Mouse (Mus musculus) embryonic stem cell, embryonic (primary cell): ENCODE results near the gene Aqp1.

Experiments
- CTCF ChIA-PET, 4 experiments: fragments of 300-600 bp in 2 of 4; fragments of 350-600 bp in 2 of 4; sonication (Branson Sonifier 250); formaldehyde crosslinking; loops; one replicate each; lab custom pipeline; 2022; ENCODE audit warnings: inconsistent platforms in 2 of 4; lab: Charles Lee
- POLR2A ChIA-PET, 4 experiments: fragments of 300-600 bp in 2 of 4; fragments of 350-600 bp in 2 of 4; sonication (Branson Sonifier 250); formaldehyde crosslinking; loops; one replicate each; lab custom pipeline; 2022; ENCODE audit warnings: antibody characterized with exemption in 4 of 4, inconsistent platforms in 1 of 4; lab: Charles Lee

The Aqp1 gene

GRCm38 (mm10) chr6:55326299-55326698 lies 9.9 kb upstream of the Aqp1 start:
- POLR2A ChIA-PET: no interaction called here
- CTCF ChIA-PET: interaction anchor here in 1 of 4 experiments (1.2 kb wide), 1 partner anchor 32 kb away, joined by 3 read pairs; no protein-coding TSS in a partner anchor

- ChIA-PET CTCF (interaction anchor here in 1 of 4 experiments (1.2 kb wide), 1 partner anchor 31 kb away, joined by 3 read pairs; no protein-coding TSS in a partner anchor), POLR2A (no interaction called here)
Measured at GRCm38 (mm10) chr6:55327326-55327725, 8.9 kb upstream of the Aqp1 start.

- ChIA-PET POLR2A (no interaction called here), CTCF (interaction anchor here in 1 of 4 experiments (1.2 kb wide), 1 partner anchor 31 kb away, joined by 5 read pairs; no protein-coding TSS in a partner anchor)
Measured at GRCm38 (mm10) chr6:55328179-55328578, 8.1 kb upstream of the Aqp1 start.

GRCm38 (mm10) chr6:55331315-55331714 lies 4.9 kb upstream of the Aqp1 start:
- ChIA-PET CTCF (no interaction called here), POLR2A (no interaction called here)

- POLR2A ChIA-PET: no interaction called here
- CTCF ChIA-PET: no interaction called here
Measured at GRCm38 (mm10) chr6:55332100-55332772, 4.0 kb upstream of the Aqp1 start.

GRCm38 (mm10) chr6:55332773-55333109 lies 3.5 kb upstream of the Aqp1 start:
- CTCF ChIA-PET: no interaction called here

GRCm38 (mm10) chr6:55337242-55337641 lies 1.0 kb downstream of the Aqp1 start:
- CTCF ChIA-PET: interaction anchor here in 1 of 4 experiments (0.6 kb wide), 1 partner anchor 345 kb away, joined by 4 read pairs; no protein-coding TSS in a partner anchor
- POLR2A ChIA-PET: interaction anchor here in 2 of 4 experiments (0.6 to 0.9 kb wide), 2 partner anchors 31 to 1108 kb away, joined by 3 read pairs; no protein-coding TSS in a partner anchor

More at GRCm38 (mm10) chr6:55332773-55333109, 3.5 kb upstream of the Aqp1 start:
- POLR2A ChIA-PET: no interaction called here

- ChIA-PET CTCF (no interaction called here), POLR2A (interaction anchor here in 1 of 4 experiments (0.9 to 1.6 kb wide), 2 partner anchors 11 to 32 kb away, joined by 3 to 5 read pairs; no protein-coding TSS in a partner anchor)
Measured at GRCm38 (mm10) chr6:55338077-55338476, 1.8 kb downstream of the Aqp1 start.

- CTCF ChIA-PET: interaction anchor here in 1 of 4 experiments (1.2 kb wide), 1 partner anchor 19 kb away, joined by 5 read pairs; no protein-coding TSS in a partner anchor
- POLR2A ChIA-PET: interaction anchor here in 1 of 4 experiments (1.6 kb wide), 1 partner anchor 10 kb away, joined by 5 read pairs; no protein-coding TSS in a partner anchor
Measured at GRCm38 (mm10) chr6:55338934-55339825, 2.9 kb downstream of the Aqp1 start.

GRCm38 (mm10) chr6:55341688-55342087 lies 5.5 kb downstream of the Aqp1 start:
- POLR2A ChIA-PET: no interaction called here
- CTCF ChIA-PET: no interaction called here

- ChIA-PET CTCF (interaction anchor here in 1 of 4 experiments (0.9 kb wide), 1 partner anchor 1349 kb away, joined by 3 read pairs; no protein-coding TSS in a partner anchor), POLR2A (no interaction called here)
Measured at GRCm38 (mm10) chr6:55342328-55342727, 6.1 kb downstream of the Aqp1 start.

- ChIA-PET CTCF (interaction anchor here in 2 of 4 experiments (0.9 to 1.2 kb wide), 3 partner anchors 15 to 326 kb away, joined by 3 read pairs; no protein-coding TSS in a partner anchor), POLR2A (no interaction called here)
Measured at GRCm38 (mm10) chr6:55343446-55343845, 7.2 kb downstream of the Aqp1 start.

GRCm38 (mm10) chr6:55344291-55345016 lies 8.2 kb downstream of the Aqp1 start:
- CTCF ChIA-PET: interaction anchor here in 2 of 4 experiments (0.7 to 0.9 kb wide), 2 partner anchors 35 to 38 kb away, joined by 3 to 5 read pairs; no protein-coding TSS in a partner anchor
- POLR2A ChIA-PET: interaction anchor here in 2 of 4 experiments (0.5 to 0.6 kb wide), 2 partner anchors 14 to 104 kb away, joined by 3 to 5 read pairs; no protein-coding TSS in a partner anchor

- ChIA-PET POLR2A (interaction anchor here in 1 of 4 experiments (0.5 kb wide), 1 partner anchor 13 kb away, joined by 3 read pairs; no protein-coding TSS in a partner anchor), CTCF (interaction anchor here in 1 of 4 experiments (1.4 kb wide), 1 partner anchor 13 kb away, joined by 3 read pairs; no protein-coding TSS in a partner anchor)
Measured at GRCm38 (mm10) chr6:55345264-55345663, 9.0 kb downstream of the Aqp1 start.

GRCm38 (mm10) chr6:55346491-55346890 lies 10.3 kb downstream of the Aqp1 start:
- ChIA-PET CTCF (interaction anchor here in 1 of 4 experiments (0.8 to 1.4 kb wide), 2 partner anchors 12 to 33 kb away, joined by 3 to 5 read pairs; no protein-coding TSS in a partner anchor), POLR2A (no interaction called here)

- POLR2A ChIA-PET: no interaction called here
- CTCF ChIA-PET: interaction anchor here in 1 of 4 experiments (1.1 kb wide), 1 partner anchor 11 kb away, joined by 3 read pairs; no protein-coding TSS in a partner anchor
Measured at GRCm38 (mm10) chr6:55347711-55348571, 11.7 kb downstream of the Aqp1 start.

- CTCF ChIA-PET: interaction anchor here in 1 of 4 experiments (0.5 to 0.6 kb wide), 2 partner anchors 101 to 1147 kb away, joined by 3 to 4 read pairs; no protein-coding TSS in a partner anchor
- POLR2A ChIA-PET: interaction anchor here in 2 of 4 experiments (0.6 to 1.7 kb wide), 2 partner anchors 7 to 10 kb away, joined by 4 to 5 read pairs; no protein-coding TSS in a partner anchor
Measured at GRCm38 (mm10) chr6:55349231-55349630, 13.0 kb downstream of the Aqp1 start.
